Mouse (Mus musculus) heart, postnatal 0 days (tissue): ENCODE measurements around the gene Rexo1. TPM values are rescaled to one million over a fixed set of nuclear protein-coding genes. Genes with fewer than 3 reads are reported as not detected.
"Not testable (repeated sequence)": the region's sequence is repeated elsewhere in the genome, so short reads cannot be mapped to it uniquely, and the experiment has no call there.

Experiments
- ATAC-seq: fragments of 200-750 bp; cut with Nextera tagmentation; 2 replicates; pipeline ENCODE4 v1.8.0; 2017; ENCODE audit warnings: low read depth, moderate number of reproducible peaks, moderate library complexity; ENCODE audit not compliant: insufficient read depth
- DNase-seq: peaks from one replicate; pipeline ENCODE4 v3.0.0-alpha.2; 2016; ENCODE audit warnings: low spot score
- H3K27ac ChIP-seq: fragments of 300-500 bp; sonication (generic); 2 replicates; pipeline ENCODE4 v1.5.1; 2014; ENCODE audit warnings: low read depth, mild to moderate bottlenecking
- H3K27me3 ChIP-seq: fragments of 300-500 bp; sonication (generic); 2 replicates; pipeline ENCODE4 v1.6.1; 2014; ENCODE audit warnings: low read length, mixed read lengths; ENCODE audit not compliant: control insufficient read depth, insufficient read depth
- H3K36me3 ChIP-seq: fragments of 300-500 bp; sonication (generic); replicated peaks from 2 replicates; pipeline ENCODE4 v1.6.1; 2014; ENCODE audit warnings: low read length, mixed read lengths; ENCODE audit not compliant: control insufficient read depth, insufficient read depth
- H3K4me1 ChIP-seq: fragments of 300-500 bp; sonication (generic); 2 replicates; pipeline ENCODE4 v1.6.1; 2014; ENCODE audit warnings: antibody characterized with exemption; ENCODE audit not compliant: control insufficient read depth, insufficient read depth
- H3K4me2 ChIP-seq: fragments of 300-500 bp; sonication (generic); 2 replicates; pipeline ENCODE4 v1.6.1; 2014; ENCODE audit warnings: low read depth, mild to moderate bottlenecking, low read length, moderate library complexity
- H3K4me3 ChIP-seq: fragments of 300-500 bp; sonication (generic); 2 replicates; pipeline ENCODE4 v1.5.1; 2014; ENCODE audit warnings: low read depth, low read length
- H3K9ac ChIP-seq: fragments of 300-500 bp; sonication (generic); replicated peaks from 2 replicates; pipeline ENCODE4 v1.6.1; 2014; ENCODE audit warnings: low read depth, low read length, mixed read lengths
- H3K9me3 ChIP-seq: fragments of 300-500 bp; sonication (generic); replicated peaks from 2 replicates; pipeline ENCODE4 v1.6.1; 2016; ENCODE audit warnings: low read length; ENCODE audit not compliant: control insufficient read depth
- CTCF ChIP-seq: IDR thresholded peaks from 2 replicates; pipeline ENCODE4 v1.5.1; 2016; ENCODE audit warnings: antibody characterized with exemption, control low read depth, low read depth
- EP300 ChIP-seq: IDR thresholded peaks from 2 replicates; pipeline ENCODE4 v1.6.1; 2016; ENCODE audit warnings: antibody characterized with exemption, low read depth
- WGBS: fragments of 180-500 bp; shearing (Covaris S2); extraction: QIAGEN DNeasy Blood & Tissue Kit; methylation state at CpG from one replicate; pipeline ENCODE4 v1.1.7; 2014; 5-methylcytosine and 5-hydroxymethylcytosine counted together
- polyA plus RNA-seq: library from polyadenylated mRNA; unstranded; fragments of >200 nt; fragmentation: Nextera tagmentation; extraction: Ambion mirVana; gene quantifications from 2 replicates; pipeline ENCODE4 v1.2.1, GENCODE M21; 2015
- total RNA-seq: library from RNA; depleted of rRNA; stranded (reverse); fragments of >200 nt; gene quantifications from 2 replicates; pipeline ENCODE4 v1.2.3, GENCODE M21; 2014; ENCODE audit warnings: low replicate concordance

Gene Rexo1
- total and polyA plus RNA-seq, 2 experiments from 2014 or later, result 7.6 to 13.1 TPM

DNA sequence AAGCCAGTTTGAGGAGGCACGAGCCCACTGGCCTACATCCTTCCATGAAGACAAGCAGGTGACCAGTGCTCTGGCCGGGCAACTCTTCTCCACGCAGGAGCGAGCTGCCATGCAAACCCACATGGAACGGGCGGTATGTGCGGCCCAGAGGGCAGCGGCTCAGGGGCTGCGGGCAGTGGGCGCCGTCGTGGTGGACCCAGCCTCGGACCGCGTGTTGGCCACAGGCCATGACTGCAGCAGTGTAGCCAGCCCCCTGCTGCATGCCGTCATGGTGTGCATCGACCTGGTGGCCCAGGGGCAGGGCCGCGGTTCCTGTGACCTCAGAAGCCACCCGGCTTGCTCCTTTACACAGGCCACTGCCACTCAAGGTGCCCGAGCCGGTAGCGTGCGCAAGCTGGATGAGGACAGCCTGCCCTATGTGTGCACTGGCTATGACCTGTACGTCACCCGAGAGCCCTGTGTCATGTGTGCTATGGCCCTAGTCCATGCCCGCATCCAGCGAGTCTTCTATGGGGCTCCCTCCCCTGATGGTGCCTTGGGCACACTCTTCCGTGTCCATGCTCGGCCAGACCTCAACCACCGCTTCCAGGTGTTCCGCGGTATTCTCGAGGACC is 45.5 kb upstream of the Rexo1 start:
- 95% methylated on average over 34 of the region's 34 CpGs for WGBS
- Histone ChIP-seq H3K36me3 (peaks cover 35% of the 10 kb centered on the region), H3K9ac (no peak overlapping the region), H3K27me3 (no peaks in the 10 kb centered on the region), H3K9me3 (no peaks in the 10 kb centered on the region), H3K27ac (no peak overlapping the region), H3K4me3 (no peak overlapping the region), H3K4me2 (no peak overlapping the region), H3K4me1 (peaks cover 10% of the 10 kb centered on the region)
- no peak for DNase-seq
- no peak for TF ChIP-seq EP300
- no peak for TF ChIP-seq CTCF
- no peak for ATAC-seq

DNA sequence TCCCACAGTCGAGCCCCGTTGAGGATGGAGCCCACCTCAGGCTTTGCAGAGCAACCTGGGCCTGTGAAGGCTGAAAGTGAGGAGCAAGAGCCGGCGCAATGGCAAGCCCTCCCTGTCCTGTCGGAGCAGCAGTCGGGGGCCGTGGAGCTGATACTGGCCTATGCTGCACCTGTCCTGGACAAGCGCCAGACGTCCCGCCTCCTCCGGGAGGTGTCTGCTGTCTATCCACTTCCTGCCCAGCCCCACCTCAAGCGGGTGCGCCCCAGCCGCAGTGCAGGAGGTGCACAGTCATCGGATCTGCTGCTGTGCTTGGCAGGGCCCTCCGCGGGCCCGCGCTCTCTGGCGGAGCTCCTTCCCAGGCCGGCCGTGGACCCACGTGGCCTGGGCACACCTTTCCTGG is 44.9 kb upstream of the Rexo1 start:
- Histone ChIP-seq H3K9ac (no peak overlapping the region), H3K4me2 (no peak overlapping the region), H3K27me3 (no peaks in the 10 kb centered on the region), H3K4me3 (no peak overlapping the region), H3K36me3 (peaks cover 35% of the 10 kb centered on the region), H3K4me1 (peaks cover 10% of the 10 kb centered on the region), H3K27ac (no peak overlapping the region), H3K9me3 (no peaks in the 10 kb centered on the region)
- ATAC-seq (no peak), DNase-seq (no peak)
- TF ChIP-seq CTCF (no peak), EP300 (no peak)
- 87% methylated on average over 23 of the region's 23 CpGs for WGBS

DNA sequence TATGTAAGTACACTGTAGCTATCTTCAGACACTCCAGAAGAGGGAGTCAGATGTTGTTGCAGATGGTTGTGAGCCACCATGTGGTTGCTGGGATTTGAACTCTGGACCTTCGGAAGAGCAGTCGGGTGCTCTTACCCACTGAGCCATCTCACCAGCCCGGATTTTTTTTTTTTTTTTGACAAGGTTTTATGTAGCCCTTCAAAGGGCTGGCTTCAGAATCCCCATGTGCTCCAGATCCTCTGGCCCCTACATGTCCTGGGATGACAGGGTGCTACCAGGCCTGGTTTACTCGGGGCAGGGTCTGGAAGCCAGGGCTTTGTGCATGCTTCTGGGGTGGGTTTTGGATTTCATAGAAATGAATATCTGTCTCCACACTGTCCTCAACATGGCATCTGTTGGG is 44.4 kb upstream of the Rexo1 start, which contains the start of gene Gm49322:
Gene Gm49322, plus strand, starts transcription at position 301 of the 400 bp plus-strand sequence.
- not testable (repeated sequence) for H3K4me1 ChIP-seq, DNase-seq, H3K4me2 ChIP-seq, H3K27me3 ChIP-seq, H3K9ac ChIP-seq, ATAC-seq, H3K27ac ChIP-seq, H3K4me3 ChIP-seq, H3K9me3 ChIP-seq
- 76% methylated on average over 3 of the region's 4 CpGs for WGBS
- peaks cover 35% of the 10 kb centered on the region for H3K36me3 ChIP-seq

DNA sequence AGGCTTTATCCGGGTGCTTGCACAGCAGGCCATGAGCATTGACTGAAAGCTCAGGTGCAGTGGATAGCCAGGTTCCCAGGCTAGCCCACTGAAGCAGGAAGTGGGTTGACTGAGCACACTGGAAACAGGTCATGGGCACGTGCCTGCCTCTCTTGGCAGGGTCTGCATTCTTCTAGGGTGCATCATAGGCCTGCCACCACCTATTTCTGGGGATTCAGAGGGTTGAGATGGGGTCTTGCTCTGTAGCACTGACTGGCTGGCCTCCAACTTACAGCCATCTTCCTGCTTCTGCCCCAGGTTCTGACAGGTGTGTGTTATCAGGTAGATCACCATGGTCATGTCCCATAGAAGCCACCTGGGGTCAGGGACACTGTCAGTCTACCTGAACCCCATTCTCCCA is 43.6 kb upstream of the Rexo1 start:
- H3K4me3 ChIP-seq, result no peak overlapping the region
- ATAC-seq, result no peak
- H3K36me3 ChIP-seq, result peaks cover 35% of the 10 kb centered on the region
- H3K4me1 ChIP-seq, result peaks cover 10% of the 10 kb centered on the region
- no peaks in the 10 kb centered on the region for H3K27me3 ChIP-seq
- TF ChIP-seq CTCF, result no peak
- no peak for TF ChIP-seq EP300
- WGBS, result 81% methylated on average over 2 of the region's 2 CpGs
- H3K9me3 ChIP-seq, result no peaks in the 10 kb centered on the region
- H3K9ac ChIP-seq, result no peak overlapping the region
- no peak overlapping the region for H3K27ac ChIP-seq
- H3K4me2 ChIP-seq, result no peak overlapping the region
- no peak for DNase-seq

DNA sequence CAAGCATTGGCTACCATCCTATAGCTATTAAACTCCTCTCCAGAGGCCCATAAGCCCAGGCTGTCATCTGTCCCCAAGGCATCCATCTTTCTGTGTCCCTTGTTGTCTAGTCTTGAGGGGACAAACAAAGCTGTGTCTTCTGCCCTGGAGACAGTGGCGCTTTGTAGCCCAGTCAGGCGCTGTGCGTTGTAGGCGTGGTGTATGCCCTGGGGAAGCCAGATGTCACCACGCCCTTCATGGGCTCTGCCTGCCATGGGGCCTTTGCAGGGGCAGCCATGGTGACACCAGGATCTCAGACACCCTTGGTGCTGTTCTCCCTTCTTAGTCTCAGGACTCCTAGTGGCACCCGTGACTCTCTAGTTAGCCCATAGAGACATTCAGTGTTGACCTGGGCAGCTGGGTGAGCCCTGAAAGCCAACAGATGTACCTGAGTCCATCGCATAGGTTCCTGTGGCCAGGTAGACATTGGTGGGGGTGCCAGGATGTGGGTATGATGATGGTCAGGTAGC is 42.7 kb upstream of the Rexo1 start:
- H3K9ac ChIP-seq, result no peak overlapping the region
- H3K36me3 ChIP-seq, result peaks cover 29% of the 10 kb centered on the region
- H3K4me1 ChIP-seq, result peaks cover 10% of the 10 kb centered on the region
- peak overlapping the region; percentile 81 for H3K4me2 ChIP-seq
- H3K27ac ChIP-seq, result peak overlapping the region; percentile 83; the same call in 1 of the 2 replicates
- whole genome bisulfite sequencing, result 82% methylated on average over 7 of the region's 7 CpGs
- H3K9me3 ChIP-seq, result no peaks in the 10 kb centered on the region
- no peak for ATAC-seq
- no peak overlapping the region for H3K4me3 ChIP-seq
- DNase-seq, result no peak
- no peaks in the 10 kb centered on the region for H3K27me3 ChIP-seq
- TF ChIP-seq EP300, result no peak
- TF ChIP-seq CTCF, result no peak

DNA sequence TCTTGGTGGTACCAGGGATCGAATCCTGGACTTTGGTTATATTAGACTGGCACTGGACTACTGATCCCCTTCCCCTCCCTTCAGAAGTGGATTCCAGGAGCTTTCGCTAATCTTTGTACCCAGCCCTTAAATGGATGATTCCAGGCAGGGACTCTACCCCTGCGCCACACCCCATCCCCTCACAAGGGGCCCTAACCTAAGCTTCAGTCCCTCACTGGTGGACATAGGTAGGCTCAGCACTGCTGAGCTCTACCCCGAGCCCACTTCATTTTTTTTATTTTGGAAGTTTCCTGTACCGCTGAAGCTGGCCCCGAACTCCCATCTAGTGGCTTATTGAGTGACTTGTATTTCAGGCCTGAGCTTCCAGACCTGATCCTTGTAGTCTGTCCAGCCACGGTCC is 42.0 kb upstream of the Rexo1 start:
- H3K4me2 ChIP-seq, result peak overlapping the region; percentile 81

More for the DNA sequence above, 42.0 kb upstream of the Rexo1 start:
- TF ChIP-seq CTCF (no peak), EP300 (no peak)
- ATAC-seq (no peak), DNase-seq (no peak)
- H3K4me3 ChIP-seq, result peak overlapping the region; percentile 81
- no peaks in the 10 kb centered on the region for H3K9me3 ChIP-seq
- WGBS, result 24% methylated on average over 7 of the region's 7 CpGs
- H3K27ac ChIP-seq, result peak overlapping the region; percentile 83
- H3K9ac ChIP-seq, result peak overlapping the region; percentile 51
- peaks cover 10% of the 10 kb centered on the region for H3K4me1 ChIP-seq
- no peaks in the 10 kb centered on the region for H3K27me3 ChIP-seq
- H3K36me3 ChIP-seq, result peaks cover 22% of the 10 kb centered on the region
